Mouse (Mus musculus): Measurements from ENCODE around the gene Gm5767. TPM values are rescaled to one million over a fixed set of nuclear protein-coding genes. Genes with fewer than 3 reads are reported as not detected.

Gene Gm5767
- not detected in 2 replicates for polyA plus RNA-seq (2016; fragmentation: Nextera tagmentation; extraction: Ambion mirVana)

GRCm38 (mm10) chr16:8680470-8680869 is at the start of gene Gm5767:
TSS of gene Gm5767 (plus strand) at chr16:8680770.
- no peak for DNase-seq (ENCODE audit: low spot score)
- Histone ChIP-seq H3K4me3 (no peak within 1 kb of the TSS), H3K27ac (no peak within 1 kb of the TSS), H3K36me3 (no peaks in the 10 kb centered on the region), H3K27me3 (ENCODE audit: insufficient read depth, poor library complexity, severe bottlenecking) (no peaks in the 10 kb centered on the region), H3K9me3 (no peaks in the 10 kb centered on the region), H3K4me1 (no peaks in the 10 kb centered on the region)
- WGBS: 74% methylated on average over 5 of the region's 5 CpGs

GRCm38 (mm10) chr16:8631428-8631827 is 49.1 kb upstream of the Gm5767 start:
- peaks cover 42% of the 10 kb centered on the region for H3K36me3 ChIP-seq
- H3K27me3 ChIP-seq (ENCODE audit: insufficient read depth, poor library complexity, severe bottlenecking): no peaks in the 10 kb centered on the region
- peaks cover 6% of the 10 kb centered on the region for H3K4me1 ChIP-seq
- no peak overlapping the region for H3K27ac ChIP-seq
- no peak for DNase-seq (ENCODE audit: low spot score)
- H3K4me3 ChIP-seq: no peak overlapping the region
- WGBS: 79% methylated on average over 5 of the region's 5 CpGs
- no peaks in the 10 kb centered on the region for H3K9me3 ChIP-seq

DNA sequence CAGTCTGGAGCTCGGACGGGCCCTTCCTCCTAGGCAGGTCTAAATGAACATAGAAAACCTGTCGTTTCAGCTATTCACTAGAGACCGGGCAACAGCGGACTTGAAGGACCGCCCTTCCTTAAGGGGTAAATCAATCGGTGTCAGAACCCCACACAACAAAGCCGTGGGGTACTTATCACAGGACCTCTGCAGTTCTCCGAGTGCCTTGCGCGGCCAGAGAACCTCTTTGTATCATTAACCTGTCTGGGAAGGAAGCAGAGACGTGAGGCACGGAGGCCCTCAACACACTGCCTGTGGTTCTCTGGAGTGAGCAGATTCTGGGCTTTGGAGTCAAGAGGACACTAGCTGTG is 43.7 kb upstream of the Gm5767 start:
- peak; percentile 81 for DNase-seq (ENCODE audit: low spot score)
- Histone ChIP-seq H3K4me3 (peak overlapping the region; percentile 91), H3K36me3 (peaks cover 39% of the 10 kb centered on the region), H3K27ac (peak overlapping the region; percentile 96), H3K4me1 (peaks cover 21% of the 10 kb centered on the region), H3K27me3 (ENCODE audit: insufficient read depth, poor library complexity, severe bottlenecking) (no peaks in the 10 kb centered on the region), H3K9me3 (no peaks in the 10 kb centered on the region)
- WGBS: under 1% methylated on average over 13 of the region's 13 CpGs

DNA sequence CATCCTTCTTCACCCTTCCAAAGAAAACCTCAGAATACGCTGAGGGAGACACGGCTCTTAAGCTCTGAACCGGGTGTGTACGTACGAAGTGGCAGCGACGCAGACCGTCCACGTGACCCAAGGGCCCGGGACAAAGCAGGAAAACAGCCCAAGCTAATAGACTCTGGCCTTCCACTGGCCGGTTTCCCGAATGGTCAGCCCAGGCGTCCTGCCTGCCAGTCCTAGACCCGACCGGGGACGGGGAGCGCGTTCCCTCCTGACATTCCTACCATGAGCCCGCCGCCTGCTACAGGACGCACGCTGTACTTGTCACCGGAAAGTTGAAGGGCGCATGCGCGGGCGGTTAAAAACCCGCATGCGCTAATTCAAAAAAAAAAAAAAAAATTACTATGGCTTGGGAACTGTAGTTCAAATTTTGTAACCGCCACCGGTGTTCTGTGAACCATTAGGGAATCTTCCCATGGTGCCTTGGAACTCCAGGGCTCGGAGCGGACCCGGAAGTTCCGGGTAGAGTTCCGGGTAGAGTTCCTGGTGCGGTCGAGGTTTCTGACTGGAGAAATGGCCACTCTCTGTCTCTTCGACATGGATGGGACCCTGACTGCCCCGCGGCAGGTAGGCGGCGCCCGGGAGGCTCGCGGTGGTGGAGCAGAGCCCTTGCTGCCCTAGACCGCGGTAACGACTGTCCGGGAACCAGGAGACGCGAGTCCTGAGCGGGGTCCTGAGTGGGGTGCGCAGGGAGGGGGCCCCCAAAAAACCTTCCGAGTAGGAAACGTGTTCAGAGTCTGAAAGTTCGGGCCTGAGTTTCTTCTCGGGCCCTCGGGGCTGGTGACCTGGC is 43.1 kb upstream of the Gm5767 start, which contains the start of the genes Pmm2 and Tmem186:
Gene Pmm2 (plus strand): TSS at position 458 of the 835 bp plus-strand sequence.
Gene Tmem186 (minus strand): TSS at position 496 of the 835 bp plus-strand sequence.
- Histone ChIP-seq H3K4me1 (peaks cover 21% of the 10 kb centered on the region), H3K4me3 (peak within 1 kb of the TSS; percentile 91), H3K36me3 (peaks cover 33% of the 10 kb centered on the region), H3K9me3 (no peaks in the 10 kb centered on the region), H3K27me3 (ENCODE audit: insufficient read depth, poor library complexity, severe bottlenecking) (no peaks in the 10 kb centered on the region), H3K27ac (peak within 1 kb of the TSS; percentile 96)
- DNase-seq (ENCODE audit: low spot score): peak; percentile 95
- WGBS: under 1% methylated on average over 59 of the region's 59 CpGs

GRCm38 (mm10) chr16:8638131-8638530 is 42.4 kb upstream of the Gm5767 start:
- Histone ChIP-seq H3K27ac (peak overlapping the region; percentile 96), H3K27me3 (ENCODE audit: insufficient read depth, poor library complexity, severe bottlenecking) (no peaks in the 10 kb centered on the region), H3K9me3 (no peaks in the 10 kb centered on the region), H3K36me3 (peaks cover 36% of the 10 kb centered on the region), H3K4me3 (peak overlapping the region; percentile 91), H3K4me1 (peaks cover 21% of the 10 kb centered on the region)
- no peak for DNase-seq (ENCODE audit: low spot score)
- WGBS: 44% methylated on average over 7 of the region's 7 CpGs

GRCm38 (mm10) chr16:8639466-8640191 is 40.9 kb upstream of the Gm5767 start:
- Histone ChIP-seq H3K4me1 (peaks cover 21% of the 10 kb centered on the region), H3K4me3 (no peak overlapping the region), H3K27me3 (ENCODE audit: insufficient read depth, poor library complexity, severe bottlenecking) (no peaks in the 10 kb centered on the region), H3K27ac (no peak overlapping the region), H3K9me3 (no peaks in the 10 kb centered on the region), H3K36me3 (peaks cover 43% of the 10 kb centered on the region)
- DNase-seq (ENCODE audit: low spot score): no peak
- 75% methylated on average over 11 of the region's 11 CpGs for WGBS

DNA sequence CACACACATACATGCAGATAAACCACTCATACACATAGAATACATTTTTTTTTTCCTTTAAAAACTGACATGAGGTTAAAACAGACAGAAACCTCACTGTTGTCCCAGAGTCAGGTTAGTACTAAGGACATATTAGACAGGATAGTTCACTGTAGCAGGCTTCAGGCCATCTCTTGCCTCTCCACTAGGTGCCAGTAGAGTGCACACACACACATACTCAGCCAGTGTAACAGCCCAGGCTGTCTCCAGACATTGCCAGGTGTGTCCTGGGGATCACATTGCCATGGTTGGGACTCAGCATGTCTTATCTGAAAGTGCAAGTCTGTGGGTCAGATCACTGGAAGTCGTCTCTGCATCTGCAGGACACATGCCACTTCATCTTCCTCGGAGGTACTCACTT is 36.7 kb upstream of the Gm5767 start:
- no peak for DNase-seq (ENCODE audit: low spot score)
- Histone ChIP-seq H3K36me3 (peaks cover 68% of the 10 kb centered on the region), H3K4me3 (no peak overlapping the region), H3K9me3 (no peaks in the 10 kb centered on the region), H3K27ac (no peak overlapping the region), H3K27me3 (ENCODE audit: insufficient read depth, poor library complexity, severe bottlenecking) (no peaks in the 10 kb centered on the region), H3K4me1 (peaks cover 3% of the 10 kb centered on the region)
- WGBS: 69% methylated on average over 2 of the region's 2 CpGs

GRCm38 (mm10) chr16:8645546-8645945 is 35.0 kb upstream of the Gm5767 start:
- Histone ChIP-seq H3K27me3 (ENCODE audit: insufficient read depth, poor library complexity, severe bottlenecking) (no peaks in the 10 kb centered on the region), H3K36me3 (peaks cover 84% of the 10 kb centered on the region), H3K4me1 (no peaks in the 10 kb centered on the region), H3K4me3 (no peak overlapping the region), H3K9me3 (no peaks in the 10 kb centered on the region), H3K27ac (no peak overlapping the region)
- 81% methylated on average over 6 of the region's 6 CpGs for WGBS
- no peak for DNase-seq (ENCODE audit: low spot score)

GRCm38 (mm10) chr16:8650007-8650406 is 30.6 kb upstream of the Gm5767 start:
- Histone ChIP-seq H3K27ac (no peak overlapping the region), H3K4me3 (no peak overlapping the region), H3K27me3 (ENCODE audit: insufficient read depth, poor library complexity, severe bottlenecking) (no peaks in the 10 kb centered on the region), H3K9me3 (no peaks in the 10 kb centered on the region), H3K4me1 (no peaks in the 10 kb centered on the region), H3K36me3 (peaks cover 92% of the 10 kb centered on the region)
- 86% methylated on average over 3 of the region's 3 CpGs for WGBS
- DNase-seq (ENCODE audit: low spot score): no peak

- 92% methylated on average over 6 of the region's 6 CpGs for WGBS
- Histone ChIP-seq H3K4me3 (no peak overlapping the region), H3K9me3 (no peaks in the 10 kb centered on the region), H3K27ac (no peak overlapping the region), H3K36me3 (peaks cover 85% of the 10 kb centered on the region), H3K4me1 (0 out of 2 replicates have a peak, but pooled peaks cover 5% of the 10 kb centered on the region), H3K27me3 (ENCODE audit: insufficient read depth, poor library complexity, severe bottlenecking) (no peaks in the 10 kb centered on the region)
- no peak for DNase-seq (ENCODE audit: low spot score)
Measured at GRCm38 (mm10) chr16:8655108-8655507, 25.5 kb upstream of the Gm5767 start.

DNA sequence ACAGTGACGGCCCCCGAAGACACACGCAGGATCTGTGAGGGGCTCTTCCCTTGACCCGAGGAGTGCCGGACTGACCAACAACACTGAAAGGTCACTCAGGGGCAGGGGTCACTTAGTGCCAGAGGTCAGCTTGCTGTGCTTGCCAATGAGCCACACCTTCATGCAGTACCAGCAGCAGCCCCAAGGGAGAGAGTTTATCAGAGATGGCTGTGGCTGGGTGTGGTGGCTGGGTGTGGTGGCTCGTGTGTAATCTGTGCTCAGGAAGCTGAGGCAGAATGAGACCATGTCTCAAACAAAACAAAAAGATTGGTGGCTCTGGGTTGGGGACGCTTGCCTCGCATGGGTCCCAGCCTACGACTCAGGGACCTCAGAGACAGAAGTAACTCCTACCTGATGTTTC is 25.0 kb upstream of the Gm5767 start:
- no peaks in the 10 kb centered on the region for H3K27me3 ChIP-seq (ENCODE audit: insufficient read depth, poor library complexity, severe bottlenecking)
- no peaks in the 10 kb centered on the region for H3K9me3 ChIP-seq
- no peak overlapping the region for H3K27ac ChIP-seq
- DNase-seq (ENCODE audit: low spot score): no peak
- WGBS: 74% methylated on average over 9 of the region's 9 CpGs
- H3K4me3 ChIP-seq: no peak overlapping the region
- 0 out of 2 replicates have a peak, but pooled peaks cover 5% of the 10 kb centered on the region for H3K4me1 ChIP-seq
- peaks cover 86% of the 10 kb centered on the region for H3K36me3 ChIP-seq

DNA sequence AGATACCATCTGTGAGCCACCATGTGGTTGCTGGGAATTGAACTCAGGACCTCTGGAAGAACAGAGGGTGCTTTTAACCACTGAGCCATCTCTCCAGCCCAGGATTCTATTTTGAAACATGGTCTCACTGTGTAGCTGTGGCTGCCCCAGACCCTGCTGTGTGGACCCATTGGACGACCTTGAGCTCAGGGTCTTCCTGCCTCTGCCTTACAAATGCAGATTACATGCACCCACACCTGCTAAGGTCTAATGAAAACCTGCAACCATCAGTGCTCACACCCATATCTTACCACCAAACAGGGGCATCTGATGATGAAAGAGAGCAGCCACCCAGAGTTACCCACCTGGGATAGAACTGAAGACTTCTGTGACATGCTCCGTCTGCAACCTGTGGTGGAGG is 24.3 kb upstream of the Gm5767 start:
- H3K36me3 ChIP-seq: peaks cover 84% of the 10 kb centered on the region
- no peak for DNase-seq (ENCODE audit: low spot score)
- 72% methylated on average over 2 of the region's 2 CpGs for WGBS
- 0 out of 2 replicates have a peak, but pooled peaks cover 5% of the 10 kb centered on the region for H3K4me1 ChIP-seq
- no peak overlapping the region for H3K4me3 ChIP-seq
- H3K27ac ChIP-seq: no peak overlapping the region
- no peaks in the 10 kb centered on the region for H3K9me3 ChIP-seq
- no peaks in the 10 kb centered on the region for H3K27me3 ChIP-seq (ENCODE audit: insufficient read depth, poor library complexity, severe bottlenecking)

- H3K4me3 ChIP-seq: no peak overlapping the region
- H3K4me1 ChIP-seq: peaks cover 9% of the 10 kb centered on the region; the same call in 1 of the 2 replicates
- H3K27ac ChIP-seq: no peak overlapping the region
- peaks cover 87% of the 10 kb centered on the region for H3K36me3 ChIP-seq
- DNase-seq (ENCODE audit: low spot score): no peak
- WGBS: 85% methylated on average over 4 of the region's 4 CpGs
- H3K27me3 ChIP-seq (ENCODE audit: insufficient read depth, poor library complexity, severe bottlenecking): no peaks in the 10 kb centered on the region
- H3K9me3 ChIP-seq: no peaks in the 10 kb centered on the region
Measured at GRCm38 (mm10) chr16:8658349-8658748, 22.2 kb upstream of the Gm5767 start.

All from heart, embryonic 10.5 days (tissue).